Mouse (Mus musculus) G1E (cell line): ENCODE results near the gene Borcs6. TPM values are rescaled to one million over a fixed set of nuclear protein-coding genes. Genes with fewer than 3 reads are reported as not detected.
A peak's percentile ranks its signal among the peaks of the same experiment; 100 is the strongest.

ENCODE experiments used
- ATAC-seq: 2 replicates; pipeline ENCODE4 v1.8.0; 2016; ENCODE audit warnings: mild to moderate bottlenecking; ENCODE audit not compliant: insufficient number of reproducible peaks, poor library complexity, low FRiP score, severe bottlenecking; ENCODE audit errors: extremely low read depth
- DNase-seq: peaks from one replicate; pipeline ENCODE4 v3.0.0; 2012; ENCODE audit warnings: low spot score
- H3K27me3 ChIP-seq: 2 replicates; pipeline ENCODE4 v1.6.1; 2012; ENCODE audit warnings: mild to moderate bottlenecking, low read length, inconsistent platforms; ENCODE audit not compliant: insufficient read depth
- H3K36me3 ChIP-seq: replicated peaks from 2 replicates; pipeline ENCODE3; 2012; ENCODE audit warnings: mild to moderate bottlenecking, inconsistent platforms
- H3K4me1 ChIP-seq: 2 replicates; pipeline ENCODE4 v1.6.1; 2012; ENCODE audit warnings: low read depth, low read length, inconsistent platforms, mixed read lengths; ENCODE audit not compliant: insufficient read depth
- H3K4me3 ChIP-seq: 2 replicates; pipeline ENCODE4 v1.5.1; 2012; ENCODE audit warnings: low read depth, mild to moderate bottlenecking, inconsistent platforms, low read length, moderate library complexity, mixed read lengths
- H3K9me3 ChIP-seq: replicated peaks from 2 replicates; pipeline ENCODE4 v1.6.1; 2012; ENCODE audit warnings: inconsistent platforms
- CTCF ChIP-seq: IDR thresholded peaks from 2 replicates; pipeline ENCODE4 v1.5.1; 2012; ENCODE audit warnings: low read depth, low read length, inconsistent platforms, mixed read lengths
- GATA1 ChIP-seq: IDR thresholded peaks from 2 replicates; pipeline ENCODE4 v1.6.1; 2012; ENCODE audit warnings: borderline replicate concordance, low read length, inconsistent platforms, mixed read lengths
- GATA2 ChIP-seq: IDR thresholded peaks from 2 replicates; pipeline ENCODE4 v1.6.1; 2012; ENCODE audit warnings: low read depth, low read length, inconsistent platforms, borderline replicate concordance
- POLR2AphosphoS5 ChIP-seq: IDR thresholded peaks from 2 replicates; pipeline ENCODE4 v1.6.1; 2012; ENCODE audit warnings: low read depth, low read length, inconsistent platforms; ENCODE audit not compliant: insufficient replicate concordance
- TAL1 ChIP-seq: conservative IDR thresholded peaks from 2 replicates; pipeline ENCODE4 v1.6.1; 2012; ENCODE audit warnings: low read depth, low read length, inconsistent platforms, mixed read lengths
- polyA plus RNA-seq: library from polyadenylated mRNA; stranded (reverse); fragments of >175 nt; gene quantifications from 2 replicates; pipeline ENCODE4 v1.2.3, GENCODE M21; 2012
- total RNA-seq, 2 experiments: library from RNA; stranded (forward) in 1 of 2; stranded (reverse) in 1 of 2; fragments of 200-1000 nt in 1 of 2; fragments of >200 nt in 1 of 2; fragmentation: Nextera tagmentation in 1 of 2; gene quantifications; 2 replicates each; pipeline ENCODE4 v1.2.3; 2014 to 2017

Gene Borcs6
- total and polyA plus RNA-seq, 3 experiments = 6.1 to 25.9 (median 6.4) TPM

GRCm38 (mm10) chr11:69107676-69108075 is 48.2 kb downstream of the Borcs6 start:
- DNase-seq (no peak), ATAC-seq (no peak)
- H3K36me3 ChIP-seq = peaks cover 74% of the 10 kb centered on the region
- TF ChIP-seq POLR2AphosphoS5 = no peak
- TF ChIP-seq GATA2 = no peak
- TF ChIP-seq TAL1 = no peak
- no peak for TF ChIP-seq CTCF
- H3K4me1 ChIP-seq = peaks cover 36% of the 10 kb centered on the region
- no peaks in the 10 kb centered on the region for H3K9me3 ChIP-seq
- H3K4me3 ChIP-seq = no peak overlapping the region
- H3K27me3 ChIP-seq = peaks cover 11% of the 10 kb centered on the region

- peaks cover 15% of the 10 kb centered on the region for H3K27me3 ChIP-seq
- no peak for ATAC-seq
- DNase-seq = no peak
- H3K9me3 ChIP-seq = no peaks in the 10 kb centered on the region
- TF ChIP-seq GATA1 = no peak
- no peak for TF ChIP-seq POLR2AphosphoS5
- no peak for TF ChIP-seq CTCF
- TF ChIP-seq TAL1 = no peak
- TF ChIP-seq GATA2 = no peak
- peaks cover 68% of the 10 kb centered on the region for H3K36me3 ChIP-seq
- H3K4me3 ChIP-seq = no peak overlapping the region
- H3K4me1 ChIP-seq = peaks cover 36% of the 10 kb centered on the region
These were observed 48.7 kb downstream of the Borcs6 start for GRCm38 (mm10) chr11:69108223-69108622.

- peaks cover 58% of the 10 kb centered on the region for H3K36me3 ChIP-seq
- ATAC-seq (no peak), DNase-seq (no peak)
- TF ChIP-seq GATA1 (no peak), TAL1 (no peak), POLR2AphosphoS5 (no peak; the same call in 1 of the 2 replicates), GATA2 (no peak), CTCF (no peak)
- H3K4me3 ChIP-seq = peak overlapping the region; percentile 11; the same call in 1 of the 2 replicates
- H3K4me1 ChIP-seq = peaks cover 37% of the 10 kb centered on the region
- H3K27me3 ChIP-seq = peaks cover 15% of the 10 kb centered on the region
- no peaks in the 10 kb centered on the region for H3K9me3 ChIP-seq
These were observed 49.7 kb downstream of the Borcs6 start for GRCm38 (mm10) chr11:69109032-69109900.

GRCm38 (mm10) chr11:69110319-69111046 is 51.0 kb downstream of the Borcs6 start:
- peaks cover 18% of the 10 kb centered on the region for H3K27me3 ChIP-seq
- TF ChIP-seq GATA1 (no peak), POLR2AphosphoS5 (no peak), CTCF (no peak), GATA2 (no peak), TAL1 (no peak)
- H3K9me3 ChIP-seq = no peaks in the 10 kb centered on the region
- peaks cover 46% of the 10 kb centered on the region for H3K36me3 ChIP-seq
- H3K4me3 ChIP-seq = peak overlapping the region; percentile 52; the same call in 1 of the 2 replicates
- ATAC-seq (no peak), DNase-seq (no peak)
- H3K4me1 ChIP-seq = peaks cover 34% of the 10 kb centered on the region

Other genes starting within 250 kb of the Borcs6 start
- gene Ndel1, start 187.9 kb upstream of the Borcs6 start, total RNA-seq (2014; fragmentation: Nextera tagmentation) = 39.4 and 48.7 TPM in 2 replicates
- gene Ndel1, start 187.9 kb upstream of the Borcs6 start, total RNA-seq (2017) = 52.3 and 64.3 TPM in 2 replicates
- 26.2 and 40.3 TPM in 2 replicates for gene Ndel1, start 187.9 kb upstream of the Borcs6 start, polyA plus RNA-seq
- not detected in 2 replicates for gene Rnf222, start 171.2 kb upstream of the Borcs6 start, total RNA-seq (2014; fragmentation: Nextera tagmentation)
- gene Rnf222, start 171.2 kb upstream of the Borcs6 start, total RNA-seq (2017) = 0.06 and 0.11 TPM in 2 replicates
- not detected in 2 replicates for gene Rnf222, start 171.2 kb upstream of the Borcs6 start, polyA plus RNA-seq
- gene Rpl26, start 158.1 kb upstream of the Borcs6 start, total RNA-seq (2014; fragmentation: Nextera tagmentation) = 1,627 and 1,719 TPM in 2 replicates
- 4,471 and 4,820 TPM in 2 replicates for gene Rpl26, start 158.1 kb upstream of the Borcs6 start, total RNA-seq (2017)
- 273 and 318 TPM in 2 replicates for gene Rpl26, start 158.1 kb upstream of the Borcs6 start, polyA plus RNA-seq
- not detected in 2 replicates for gene Odf4, start 132.6 kb upstream of the Borcs6 start, total RNA-seq (2014; fragmentation: Nextera tagmentation)
- not detected in 2 replicates for gene Odf4, start 132.6 kb upstream of the Borcs6 start, total RNA-seq (2017)
- gene Odf4, start 132.6 kb upstream of the Borcs6 start, polyA plus RNA-seq = not detected in 2 replicates
- not detected in 2 replicates for gene Arhgef15, start 102.2 kb upstream of the Borcs6 start, total RNA-seq (2014; fragmentation: Nextera tagmentation)
- 0.12 and 0.22 TPM in 2 replicates for gene Arhgef15, start 102.2 kb upstream of the Borcs6 start, total RNA-seq (2017)
- not detected in 2 replicates for gene Arhgef15, start 102.2 kb upstream of the Borcs6 start, polyA plus RNA-seq
- 5.2 and 5.8 TPM in 2 replicates for gene Slc25a35, start 91.6 kb upstream of the Borcs6 start, total RNA-seq (2014; fragmentation: Nextera tagmentation)
- 0.93 and 1.1 TPM in 2 replicates for gene Slc25a35, start 91.6 kb upstream of the Borcs6 start, total RNA-seq (2017)
- gene Slc25a35, start 91.6 kb upstream of the Borcs6 start, polyA plus RNA-seq = 1.2 and 1.3 TPM in 2 replicates
- 16.1 and 21.8 TPM in 2 replicates for gene Rangrf, start 84.5 kb upstream of the Borcs6 start, total RNA-seq (2014; fragmentation: Nextera tagmentation)
- gene Rangrf, start 84.5 kb upstream of the Borcs6 start, total RNA-seq (2017) = 16.2 and 18.4 TPM in 2 replicates
- 7.8 and 8.1 TPM in 2 replicates for gene Rangrf, start 84.5 kb upstream of the Borcs6 start, polyA plus RNA-seq
- 83.4 and 107 TPM in 2 replicates for gene Pfas, start 51.3 kb upstream of the Borcs6 start, total RNA-seq (2014; fragmentation: Nextera tagmentation)
- gene Pfas, start 51.3 kb upstream of the Borcs6 start, total RNA-seq (2017) = 34.4 and 36.2 TPM in 2 replicates
- 41.3 and 62.8 TPM in 2 replicates for gene Pfas, start 51.3 kb upstream of the Borcs6 start, polyA plus RNA-seq
- 83.8 and 96.5 TPM in 2 replicates for gene Ctc1, start 43.8 kb upstream of the Borcs6 start, total RNA-seq (2014; fragmentation: Nextera tagmentation)
- 15.2 and 19.9 TPM in 2 replicates for gene Ctc1, start 43.8 kb upstream of the Borcs6 start, total RNA-seq (2017)
- gene Ctc1, start 43.8 kb upstream of the Borcs6 start, polyA plus RNA-seq = 73.4 and 104 TPM in 2 replicates
- gene Aurkb, start 14.1 kb upstream of the Borcs6 start, total RNA-seq (2014; fragmentation: Nextera tagmentation) = 176 and 241 TPM in 2 replicates
- gene Aurkb, start 14.1 kb upstream of the Borcs6 start, total RNA-seq (2017) = 117 and 133 TPM in 2 replicates
- gene Aurkb, start 14.1 kb upstream of the Borcs6 start, polyA plus RNA-seq = 296 TPM in 2 replicates
- gene Tmem107, start 11.1 kb downstream of the Borcs6 start, total RNA-seq (2014; fragmentation: Nextera tagmentation) = 28.3 and 38.2 TPM in 2 replicates
- gene Tmem107, start 11.1 kb downstream of the Borcs6 start, total RNA-seq (2017) = 17.2 and 34.2 TPM in 2 replicates
- gene Tmem107, start 11.1 kb downstream of the Borcs6 start, polyA plus RNA-seq = 70.8 and 77.9 TPM in 2 replicates
- 98.4 and 104 TPM in 2 replicates for gene Vamp2, start 28.8 kb downstream of the Borcs6 start, total RNA-seq (2014; fragmentation: Nextera tagmentation)
- 4.4 and 5.8 TPM in 2 replicates for gene Vamp2, start 28.8 kb downstream of the Borcs6 start, total RNA-seq (2017)
- 31.8 and 32.8 TPM in 2 replicates for gene Vamp2, start 28.8 kb downstream of the Borcs6 start, polyA plus RNA-seq
- gene Per1, start 35.5 kb downstream of the Borcs6 start, total RNA-seq (2014; fragmentation: Nextera tagmentation) = 55.2 and 55.5 TPM in 2 replicates
- gene Per1, start 35.5 kb downstream of the Borcs6 start, total RNA-seq (2017) = 8.9 TPM in 2 replicates
- gene Per1, start 35.5 kb downstream of the Borcs6 start, polyA plus RNA-seq = 40.6 TPM in 2 replicates
- gene Hes7, start 60.7 kb downstream of the Borcs6 start, total RNA-seq (2014; fragmentation: Nextera tagmentation) = 0.53 TPM in 1 of 2 replicates, not detected in the other
- gene Hes7, start 60.7 kb downstream of the Borcs6 start, total RNA-seq (2017) = 0.22 TPM in 1 of 2 replicates, not detected in the other
- 1.2 and 2.0 TPM in 2 replicates for gene Hes7, start 60.7 kb downstream of the Borcs6 start, polyA plus RNA-seq
- gene 9130213A22Rik, start 62.9 kb downstream of the Borcs6 start, total RNA-seq (2014; fragmentation: Nextera tagmentation) = 1.4 TPM in 2 replicates
- 0.17 and 0.82 TPM in 2 replicates for gene 9130213A22Rik, start 62.9 kb downstream of the Borcs6 start, total RNA-seq (2017)
- gene 9130213A22Rik, start 62.9 kb downstream of the Borcs6 start, polyA plus RNA-seq = 0.10 and 0.25 TPM in 2 replicates
- gene Aloxe3, start 66.2 kb downstream of the Borcs6 start, total RNA-seq (2014; fragmentation: Nextera tagmentation) = 1.3 TPM in 1 of 2 replicates, not detected in the other
- gene Aloxe3, start 66.2 kb downstream of the Borcs6 start, total RNA-seq (2017) = 0.16 TPM in 1 of 2 replicates, not detected in the other
- gene Aloxe3, start 66.2 kb downstream of the Borcs6 start, polyA plus RNA-seq = 0.01 TPM in 1 of 2 replicates, not detected in the other
- not detected in 2 replicates for gene Alox12b, start 97.3 kb downstream of the Borcs6 start, total RNA-seq (2014; fragmentation: Nextera tagmentation)
- not detected in 2 replicates for gene Alox12b, start 97.3 kb downstream of the Borcs6 start, total RNA-seq (2017)
- not detected in 2 replicates for gene Alox12b, start 97.3 kb downstream of the Borcs6 start, polyA plus RNA-seq
- not detected in 2 replicates for gene Alox8, start 138.1 kb downstream of the Borcs6 start, total RNA-seq (2014; fragmentation: Nextera tagmentation)
- 0.06 and 0.49 TPM in 2 replicates for gene Alox8, start 138.1 kb downstream of the Borcs6 start, total RNA-seq (2017)
- gene Alox8, start 138.1 kb downstream of the Borcs6 start, polyA plus RNA-seq = not detected in 2 replicates
- not detected in 2 replicates for gene Gucy2e, start 177.3 kb downstream of the Borcs6 start, total RNA-seq (2014; fragmentation: Nextera tagmentation)
- 0.05 and 0.06 TPM in 2 replicates for gene Gucy2e, start 177.3 kb downstream of the Borcs6 start, total RNA-seq (2017)
- gene Gucy2e, start 177.3 kb downstream of the Borcs6 start, polyA plus RNA-seq = not detected in 2 replicates